Mouse (Mus musculus): Measurements from ENCODE around the gene Kcnq1.

GRCm38 (mm10) chr7:143419585-143420160, 313.5 kb downstream of the Kcnq1 start:
- TF ChIP-seq POLR2A (IDR thresholded peaks at IDR 0.05; ENCODE audit: low read depth, low read length) (no peak), CTCF (IDR thresholded peaks at IDR 0.05; ENCODE audit: extremely low read depth, insufficient read length, insufficient replicate concordance, low read depth, low read length) (no peak)
